Mouse (Mus musculus) MEL (cell line): Measurements from ENCODE around the gene Etnk2.

Experiments used
- CTCF ChIP-seq, 3 experiments: IDR thresholded peaks in 2 of 3; conservative IDR thresholded peaks in 1 of 3; 2 replicates each; pipeline ENCODE4 v1.5.1; 2011 to 2012; ENCODE audit warnings: low read length in 3 of 3, low read depth in 2 of 3, mild to moderate bottlenecking in 2 of 3, improper control_type of control experiment in 1 of 3, inconsistent platforms in 1 of 3, mixed read lengths in 1 of 3, moderate library complexity in 1 of 3; ENCODE audit not compliant: control insufficient read depth in 1 of 3, insufficient read depth in 1 of 3, poor library complexity in 1 of 3, severe bottlenecking in 1 of 3
- EP300 ChIP-seq, 2 experiments: IDR thresholded peaks; 2 replicates each; pipeline ENCODE4 v1.6.1; 2011; ENCODE audit warnings: improper control_type of control experiment in 2 of 2, low read length in 2 of 2, low read depth in 1 of 2, mild to moderate bottlenecking in 1 of 2
- GATA1 ChIP-seq: IDR thresholded peaks from 2 replicates; pipeline ENCODE4 v1.6.1; 2011; ENCODE audit warnings: low read depth, low read length, improper control_type of control experiment
- JUND ChIP-seq: IDR thresholded peaks from 2 replicates; pipeline ENCODE4 v1.6.1; 2011; ENCODE audit warnings: low read depth, mild to moderate bottlenecking, improper control_type of control experiment, low read length
- NRF1 ChIP-seq: IDR thresholded peaks from 2 replicates; pipeline ENCODE4 v1.6.1; 2014; ENCODE audit warnings: low read depth, mild to moderate bottlenecking, inconsistent platforms, low read length, improper control_type of control experiment, moderate library complexity; ENCODE audit not compliant: poor library complexity, insufficient read depth, severe bottlenecking
- POLR2A ChIP-seq, 2 experiments: IDR thresholded peaks; 2 replicates each; pipeline ENCODE4 v1.6.1; 2011 to 2012; ENCODE audit warnings: low read length in 2 of 2, mild to moderate bottlenecking in 2 of 2, control low read depth in 1 of 2, improper control_type of control experiment in 1 of 2, low read depth in 1 of 2, moderate library complexity in 1 of 2; ENCODE audit not compliant: control insufficient read depth in 1 of 2, insufficient read depth in 1 of 2, poor library complexity in 1 of 2
- RAD21 ChIP-seq: IDR thresholded peaks from 2 replicates; pipeline ENCODE4 v1.6.1; 2011; ENCODE audit warnings: mild to moderate bottlenecking, low read depth, low read length, improper control_type of control experiment
- USF2 ChIP-seq, 2 experiments: IDR thresholded peaks; 2 replicates each; pipeline ENCODE4 v1.6.1; 2011 to 2012; ENCODE audit warnings: improper control_type of control experiment in 2 of 2, low read length in 2 of 2, borderline replicate concordance in 1 of 2, inconsistent platforms in 1 of 2, low read depth in 1 of 2, mild to moderate bottlenecking in 1 of 2; ENCODE audit not compliant: insufficient read depth in 1 of 2

DNA sequence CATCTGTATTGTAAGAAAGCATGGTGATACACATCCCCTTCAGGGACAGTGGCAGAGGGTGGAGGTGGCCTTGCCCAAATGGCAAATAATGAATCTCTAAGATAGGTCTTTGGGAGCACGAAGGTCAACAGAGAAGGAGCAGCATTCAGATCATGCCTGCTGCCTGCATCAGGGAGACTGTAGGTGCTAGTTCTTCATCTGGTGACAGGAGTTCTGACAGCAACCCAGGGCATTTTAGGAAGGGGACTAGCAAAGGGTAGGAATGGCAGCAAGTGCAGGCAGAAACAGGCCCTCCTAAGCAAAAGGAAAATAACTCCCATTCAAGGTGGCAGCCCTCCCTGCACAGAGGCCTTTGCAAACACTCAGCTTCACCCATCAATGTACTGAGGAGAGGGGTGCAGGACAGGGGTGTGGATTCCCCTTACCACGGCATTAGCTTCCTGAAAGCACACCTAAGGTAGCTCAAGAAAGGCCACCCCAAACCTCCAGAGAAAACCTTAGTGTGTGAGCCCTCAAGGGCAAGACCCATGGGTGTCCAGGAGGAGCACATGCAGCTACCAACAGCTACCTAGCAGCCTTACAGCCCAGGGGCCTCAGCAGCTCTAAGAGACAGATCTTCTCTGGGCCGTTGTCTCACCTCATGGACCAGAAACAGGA is 55.9 kb downstream of the Etnk2 start:
- TF ChIP-seq USF2 (IDR thresholded peaks at IDR 0.05; ENCODE audit: borderline replicate concordance in 1 of 2, insufficient read depth in 1 of 2, low read depth in 1 of 2, low read length in 2 of 2): no peak
- TF ChIP-seq GATA1: no peak
- TF ChIP-seq POLR2A (IDR thresholded peaks at IDR 0.05; ENCODE audit: control insufficient read depth in 1 of 2, insufficient read depth in 1 of 2, low read depth in 1 of 2, low read length in 2 of 2, poor library complexity in 1 of 2): no peak
- TF ChIP-seq EP300 (IDR thresholded peaks at IDR 0.05; ENCODE audit: low read depth in 1 of 2, low read length in 2 of 2): no peak
- TF ChIP-seq CTCF (IDR thresholded peaks at IDR 0.05 in 2 of 3, conservative IDR thresholded peaks at IDR 0.05 in 1 of 3; ENCODE audit: control insufficient read depth in 1 of 3, insufficient read depth in 1 of 3, low read depth in 2 of 3, low read length in 3 of 3, poor library complexity in 1 of 3, severe bottlenecking in 1 of 3): no peak
- TF ChIP-seq JUND: no peak
- TF ChIP-seq RAD21: no peak
- no peak for TF ChIP-seq NRF1
